Mouse (Mus musculus) cerebellum, adult 2 months (tissue): Measurements from ENCODE around the gene Mfsd6.

Source experiments
- CTCF ChIP-seq: fragments of 200-500 bp; IDR thresholded peaks from 2 replicates; pipeline ENCODE4 v1.5.1; 2011; ENCODE audit warnings: low read depth, mild to moderate bottlenecking, control low read depth, low read length, moderate library complexity, borderline replicate concordance; ENCODE audit not compliant: insufficient read depth
- POLR2A ChIP-seq: fragments of 200-500 bp; IDR thresholded peaks from 2 replicates; pipeline ENCODE4 v1.6.1; 2011; ENCODE audit warnings: low read length, control low read depth, borderline replicate concordance; ENCODE audit not compliant: insufficient read depth

- TF ChIP-seq POLR2A (no peak), CTCF (no peak; the same call in 1 of the 2 replicates)
Observed at GRCm38 (mm10) chr1:52748260-52748659, 21.0 kb upstream of the Mfsd6 start.
